Mouse (Mus musculus): Measurements from ENCODE around the gene Acot5.
"Not testable (repeated sequence)": the region's sequence is repeated elsewhere in the genome, so short reads cannot be mapped to it uniquely, and the experiment has no call there.

Acot5 gene

GRCm38 (mm10) chr12:84062336-84062735 is 6.8 kb upstream of the Acot5 start:
- no peak for DNase-seq (ENCODE audit: low read depth, low spot score)

DNA sequence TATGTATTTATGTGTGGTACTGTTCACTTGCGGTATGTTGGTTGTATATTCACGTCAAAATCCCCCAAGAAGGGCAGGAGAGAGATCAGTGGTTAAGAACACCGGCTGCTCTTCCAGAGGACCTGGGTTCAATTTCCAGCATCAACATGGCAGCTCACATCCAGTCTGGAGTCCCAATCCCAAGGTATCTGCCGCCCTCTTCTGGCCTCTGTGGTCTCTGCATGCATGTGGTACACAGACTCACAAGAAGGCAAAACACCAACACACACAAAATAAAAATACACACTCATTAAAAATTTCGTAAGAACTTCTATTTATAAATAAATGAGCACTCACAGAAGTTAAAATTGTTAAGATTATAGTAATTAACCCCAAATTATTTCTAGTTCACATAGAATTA is 5.9 kb upstream of the Acot5 start:
- DNase-seq (ENCODE audit: low read depth, low spot score), result no peak

GRCm38 (mm10) chr12:84063833-84064232 is 5.3 kb upstream of the Acot5 start:
- DNase-seq (ENCODE audit: low read depth, low spot score), result no peak

- no peak for DNase-seq (ENCODE audit: low read depth, low spot score)
Observed at GRCm38 (mm10) chr12:84064621-84065020, 4.5 kb upstream of the Acot5 start.

GRCm38 (mm10) chr12:84067752-84068151 is 1.4 kb upstream of the Acot5 start:
- no peak for DNase-seq (ENCODE audit: low read depth, low spot score)

- no peak for DNase-seq (ENCODE audit: low read depth, low spot score)
Observed at GRCm38 (mm10) chr12:84068296-84068695, 829 bp upstream of the Acot5 start.

DNA sequence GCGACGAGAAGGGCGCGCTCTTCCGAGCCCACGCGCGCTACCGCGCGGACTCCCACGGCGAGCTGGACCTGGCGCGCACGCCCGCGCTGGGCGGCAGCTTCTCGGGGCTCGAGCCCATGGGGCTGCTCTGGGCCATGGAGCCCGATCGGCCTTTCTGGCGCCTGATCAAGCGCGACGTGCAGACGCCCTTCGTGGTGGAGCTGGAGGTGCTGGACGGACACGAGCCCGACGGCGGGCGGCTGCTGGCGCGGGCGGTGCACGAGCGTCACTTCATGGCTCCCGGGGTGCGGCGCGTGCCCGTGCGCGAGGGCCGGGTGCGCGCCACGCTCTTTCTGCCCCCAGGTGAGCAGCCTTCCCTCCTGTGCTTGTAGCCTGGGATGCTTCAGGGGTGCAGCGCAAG is 457 bp downstream of the Acot5 start:
- DNase-seq (ENCODE audit: low read depth, low spot score), result not testable (repeated sequence)

GRCm38 (mm10) chr12:84071696-84072095 is 2.6 kb downstream of the Acot5 start:
- no peak for DNase-seq (ENCODE audit: low read depth, low spot score)

DNA sequence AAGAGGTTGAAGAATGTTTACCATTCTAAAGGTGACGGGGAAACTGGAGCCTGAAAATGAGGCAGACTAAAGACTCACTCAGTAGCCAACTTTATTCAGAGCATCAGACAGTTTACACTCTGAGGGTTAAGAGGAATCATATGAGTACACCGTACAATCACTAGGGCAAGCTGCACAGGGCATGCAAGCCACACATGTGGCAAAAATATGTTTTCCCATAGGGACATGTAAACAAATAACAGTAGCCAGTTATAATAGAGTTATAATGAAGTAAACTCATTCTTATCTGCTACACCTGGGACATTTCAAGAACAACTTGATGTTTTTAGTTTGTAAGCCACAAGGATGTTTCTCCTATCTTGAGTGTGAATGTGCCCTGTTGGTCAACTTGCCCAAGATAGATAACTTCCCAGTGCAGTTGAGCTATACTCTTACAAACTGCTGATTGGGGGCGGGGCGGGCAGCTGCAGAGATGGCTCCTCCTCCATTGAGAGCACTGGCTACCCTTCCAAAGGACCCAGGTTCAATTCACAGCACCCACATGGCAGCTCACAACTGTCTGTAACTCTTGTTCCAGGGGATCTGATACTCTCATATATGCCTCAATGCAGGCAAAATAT is 8.4 kb downstream of the Acot5 start:
- DNase-seq (ENCODE audit: low read depth, low spot score), result no peak

DNA sequence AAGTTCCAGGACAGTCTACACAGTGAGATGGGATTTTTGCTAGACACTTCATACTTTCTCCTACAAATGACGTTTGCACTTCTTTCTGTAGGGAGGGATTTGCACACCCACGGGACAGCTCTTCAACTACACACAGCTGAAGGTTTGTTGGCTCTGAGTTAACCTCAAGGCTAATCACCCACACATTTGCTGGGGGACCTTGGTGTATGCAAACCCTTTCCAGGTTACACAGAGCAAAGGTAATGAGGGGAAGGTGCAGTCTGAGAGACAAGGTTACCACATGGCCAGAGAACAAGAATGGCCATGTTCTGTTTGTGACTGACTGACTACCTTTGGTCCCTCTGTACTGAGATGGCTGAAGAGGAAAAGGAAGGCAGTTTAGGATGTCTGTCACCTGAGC is 14.7 kb downstream of the Acot5 start:
- no peak for DNase-seq (ENCODE audit: low read depth, low spot score)

GRCm38 (mm10) chr12:84084581-84084980 is 15.5 kb downstream of the Acot5 start:
- DNase-seq (ENCODE audit: low read depth, low spot score), result no peak

DNA sequence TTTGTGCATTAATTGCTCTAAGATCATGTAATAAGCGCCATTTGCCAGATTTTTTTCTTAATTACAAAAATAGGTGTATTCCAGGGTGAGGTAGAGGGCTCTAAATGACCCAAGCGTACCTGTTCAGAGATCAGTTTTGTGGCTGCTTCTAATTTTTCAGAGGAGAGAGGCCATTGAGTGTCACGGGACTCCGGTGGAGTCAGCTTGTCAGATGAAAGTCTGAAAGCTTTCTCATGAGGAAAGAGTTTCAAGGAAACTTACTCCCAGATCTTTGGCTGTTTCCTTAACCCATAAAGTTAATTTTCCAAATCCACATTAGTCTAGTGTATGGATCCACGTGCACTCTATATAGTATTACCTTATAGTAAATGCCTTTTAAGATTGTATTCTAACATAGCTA is 25.5 kb downstream of the Acot5 start:
- DNase-seq (ENCODE audit: low read depth, low spot score), result not testable (repeated sequence)

GRCm38 (mm10) chr12:84099605-84100004 is 30.5 kb downstream of the Acot5 start:
- no peak for DNase-seq (ENCODE audit: low read depth, low spot score)

GRCm38 (mm10) chr12:84100071-84100470 is 30.9 kb downstream of the Acot5 start:
- DNase-seq (ENCODE audit: low read depth, low spot score), result no peak

- not testable (repeated sequence) for DNase-seq (ENCODE audit: low read depth, low spot score)
Observed at GRCm38 (mm10) chr12:84100604-84101492, 31.7 kb downstream of the Acot5 start, which contains the start of gene Acot6. Gene Acot6, plus strand, starts transcription at chr12:84100654.

DNA sequence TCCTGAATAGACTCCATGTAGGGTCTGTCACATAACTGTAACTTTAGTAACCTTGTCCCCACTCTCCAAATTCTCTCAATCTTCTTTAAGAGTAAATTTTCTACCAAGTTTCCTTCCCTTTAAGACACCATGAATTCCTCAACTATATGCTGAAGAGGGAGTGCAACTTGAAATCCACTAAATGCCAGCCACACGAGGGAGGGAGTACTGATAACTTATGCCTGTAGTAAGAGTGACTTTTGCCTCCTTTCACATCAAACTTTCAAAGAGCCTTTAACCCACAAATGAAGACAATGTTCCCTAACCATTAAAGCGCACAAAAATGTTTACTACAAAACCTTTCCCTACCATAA is 32.3 kb downstream of the Acot5 start:
- no peak for DNase-seq (ENCODE audit: low read depth, low spot score)

DNA sequence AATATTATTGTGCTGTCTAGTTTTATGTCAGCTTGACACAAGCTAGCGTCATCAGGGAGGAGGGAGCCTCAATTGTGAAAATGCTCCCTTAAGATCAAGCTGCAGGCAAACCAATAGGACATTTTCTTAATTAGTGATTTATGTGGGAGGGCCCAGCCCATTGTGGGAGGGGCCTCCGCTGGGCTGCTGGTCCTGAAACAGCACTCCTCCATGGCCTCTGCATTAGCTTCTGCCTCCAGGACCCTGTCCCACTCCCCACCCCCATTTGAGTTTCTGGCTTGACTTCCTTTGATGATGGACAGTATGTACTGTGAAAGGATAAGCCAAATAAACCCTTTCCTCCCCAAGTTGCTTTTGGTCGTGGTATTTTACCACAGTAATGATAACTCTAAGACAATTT is 37.9 kb downstream of the Acot5 start:
- no peak for DNase-seq (ENCODE audit: low read depth, low spot score)

GRCm38 (mm10) chr12:84107692-84108091 is 38.6 kb downstream of the Acot5 start:
- DNase-seq (ENCODE audit: low read depth, low spot score), result no peak

GRCm38 (mm10) chr12:84109924-84110323 is 40.8 kb downstream of the Acot5 start:
- DNase-seq (ENCODE audit: low read depth, low spot score), result no peak

- no peak for DNase-seq (ENCODE audit: low read depth, low spot score)
Observed at GRCm38 (mm10) chr12:84110814-84111213, 41.7 kb downstream of the Acot5 start.

DNA sequence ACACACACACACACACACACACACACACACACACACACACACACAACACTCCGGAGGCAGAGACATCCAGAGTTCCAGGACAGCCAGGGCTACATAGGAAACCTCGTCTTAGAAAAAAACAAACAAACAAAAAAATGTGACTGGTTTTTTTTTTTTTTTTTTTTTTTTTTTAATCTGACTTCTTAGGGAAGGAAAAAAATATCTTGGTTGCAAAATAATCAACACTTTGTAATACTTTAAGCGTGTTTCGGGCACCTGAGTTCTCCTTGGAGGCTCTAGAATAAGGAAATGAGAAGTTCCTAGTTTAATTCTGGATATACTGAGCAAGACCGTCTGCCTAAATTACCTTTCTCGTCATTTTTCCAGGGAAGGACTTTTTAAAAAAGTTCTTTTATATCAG is 44.6 kb downstream of the Acot5 start:
- no peak for DNase-seq (ENCODE audit: low read depth, low spot score)

- DNase-seq (ENCODE audit: low read depth, low spot score), result peak; percentile 81
Observed at GRCm38 (mm10) chr12:84114153-84114994, 45.2 kb downstream of the Acot5 start, which contains the start of gene Dnal1. Gene Dnal1, plus strand, starts transcription at chr12:84114366.
